Mouse (Mus musculus): ENCODE measurements at regions not wholly inside any gene's neighbourhood (a gene's known extent, or its start where the extent isn't known, plus 50 kb on each side); places are given as distances from the start of the nearest gene placed in this dataset.

DNA sequence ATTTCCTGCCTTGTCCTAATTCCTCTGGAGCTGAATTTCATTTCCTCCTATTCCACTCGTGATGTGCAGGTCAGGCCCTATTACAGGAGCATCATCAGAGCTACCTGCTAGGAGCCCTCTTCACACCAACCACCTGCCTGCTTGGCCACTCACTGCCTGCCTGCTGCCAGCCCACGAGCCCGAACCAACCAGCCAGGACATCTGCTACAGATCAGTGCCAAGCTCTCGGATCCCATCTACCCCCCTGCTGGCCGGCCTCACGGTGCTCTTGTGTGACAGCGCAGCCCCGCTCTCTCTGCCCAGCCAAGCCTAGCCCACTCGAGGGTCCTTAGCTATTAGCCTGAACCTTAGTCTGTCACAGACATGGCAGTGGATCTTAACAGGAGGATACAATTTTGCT lies 165.4 kb downstream of the Tph2 start:
- TF ChIP-seq POLR2A (IDR thresholded peaks at IDR 0.05; ENCODE audit: low read depth, low read length) (no peak), EP300 (IDR thresholded peaks at IDR 0.05; ENCODE audit: low read length) (no peak), CTCF (conservative IDR thresholded peaks at IDR 0.05 in 1 of 2, IDR thresholded peaks at IDR 0.05 in 1 of 2; ENCODE audit: low read depth in 2 of 2, low read length in 2 of 2) (no peak), MYC (IDR thresholded peaks at IDR 0.05; ENCODE audit: low read depth, low read length) (no peak)

All from CH12.LX (cell line).